Mouse (Mus musculus) T-helper 1 cell (primary cell): ENCODE results near the gene Il13.

Experiments used
- in situ Hi-C: fragments of 300-600 bp; cut with MboI, MseI; formaldehyde crosslinking; loops from one replicate; pipeline ENCODE4 v1.15.1; 2025; ENCODE audit warnings: high pct_unique_total_duplicates

The Il13 gene

GRCm38 (mm10) chr11:53585510-53585909 lies 49.0 kb downstream of the Il13 start:
- in situ Hi-C loops = no loop called here

GRCm38 (mm10) chr11:53584849-53585248 lies 49.7 kb downstream of the Il13 start:
- in situ Hi-C loops = no loop called here

GRCm38 (mm10) chr11:53583151-53583550 lies 51.4 kb downstream of the Il13 start:
- in situ Hi-C loops = no loop called here
